Mouse (Mus musculus): ENCODE measurements at regions not wholly inside any gene's neighbourhood (a gene's known extent, or its start where the extent isn't known, plus 50 kb on each side); places are given as distances from the start of the nearest gene placed in this dataset.
A peak's percentile ranks its signal among the peaks of the same experiment; 100 is the strongest.

DNA sequence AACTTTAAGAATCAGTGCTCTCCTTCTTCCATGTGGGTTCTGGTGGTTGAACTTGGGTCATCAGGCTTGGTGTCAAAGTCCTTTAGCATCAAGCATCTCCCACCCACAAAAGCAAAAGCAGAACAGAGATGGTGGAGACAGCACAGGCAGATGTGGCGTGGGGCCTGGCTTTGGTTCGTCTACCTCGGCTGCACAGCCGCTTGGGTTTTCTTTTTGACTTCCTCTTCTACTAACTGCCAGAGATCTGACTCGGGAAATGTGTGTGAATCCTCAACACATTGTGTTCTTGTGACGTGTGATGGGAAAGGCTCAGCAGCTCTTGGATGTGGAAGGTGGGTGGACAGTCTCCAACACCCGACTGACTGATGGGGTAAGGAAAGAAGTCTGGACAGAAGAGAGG, 127.8 kb upstream of the Sesn3 start:
- H3K4me3 ChIP-seq (ENCODE audit: low read depth, low read length), result no peak overlapping the region
- H3K9ac ChIP-seq (ENCODE audit: low read length), result no peak overlapping the region
- DNase-seq (ENCODE audit: low spot score), result no peak
- H3K27ac ChIP-seq (ENCODE audit: low read depth, low read length), result no peak overlapping the region
- 89% methylated on average over 7 of the region's 7 CpGs for WGBS
- no peaks in the 10 kb centered on the region for H3K36me3 ChIP-seq (ENCODE audit: control insufficient read depth, insufficient read depth, low read length)
- ATAC-seq (ENCODE audit: insufficient read depth, low FRiP score, low TSS enrichment), result no peak
- H3K4me2 ChIP-seq (ENCODE audit: low read depth), result no peak overlapping the region
- H3K27me3 ChIP-seq (ENCODE audit: control insufficient read depth, insufficient read depth, low read length), result no peaks in the 10 kb centered on the region
- H3K4me1 ChIP-seq (ENCODE audit: control insufficient read depth, insufficient read depth, low read length), result no peaks in the 10 kb centered on the region
- no peaks in the 10 kb centered on the region for H3K9me3 ChIP-seq (ENCODE audit: control insufficient read depth, low read length)

DNA sequence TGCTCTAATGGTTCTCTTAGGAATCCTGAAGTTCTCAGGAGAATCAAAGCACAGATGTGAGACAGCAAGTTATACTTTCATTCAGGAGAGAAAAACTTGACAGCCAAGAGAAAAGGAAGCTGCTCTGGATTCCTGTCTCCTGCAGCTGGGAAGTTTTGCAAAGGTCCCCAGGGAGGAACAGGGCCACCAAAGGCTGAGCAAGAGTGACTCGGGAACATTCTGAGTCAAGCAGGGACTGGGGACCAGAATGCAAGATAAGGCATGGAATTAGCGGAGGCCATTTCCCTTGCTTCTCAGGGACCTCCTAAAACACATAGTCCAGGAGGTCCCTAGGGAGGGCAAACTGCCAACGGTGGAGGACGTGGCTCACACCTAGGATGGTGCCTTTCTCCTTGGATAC, 127.1 kb upstream of the Sesn3 start:
- Histone ChIP-seq H3K27me3 (ENCODE audit: control insufficient read depth, insufficient read depth, low read length) (no peaks in the 10 kb centered on the region), H3K4me3 (ENCODE audit: low read depth, low read length) (no peak overlapping the region), H3K27ac (ENCODE audit: low read depth, low read length) (no peak overlapping the region), H3K36me3 (ENCODE audit: control insufficient read depth, insufficient read depth, low read length) (no peaks in the 10 kb centered on the region), H3K9ac (ENCODE audit: low read length) (no peak overlapping the region), H3K9me3 (ENCODE audit: control insufficient read depth, low read length) (no peaks in the 10 kb centered on the region), H3K4me1 (ENCODE audit: control insufficient read depth, insufficient read depth, low read length) (no peaks in the 10 kb centered on the region), H3K4me2 (ENCODE audit: low read depth) (no peak overlapping the region)
- 79% methylated on average over 4 of the region's 4 CpGs for WGBS
- ATAC-seq (ENCODE audit: insufficient read depth, low FRiP score, low TSS enrichment) (no peak), DNase-seq (ENCODE audit: low spot score) (no peak)

DNA sequence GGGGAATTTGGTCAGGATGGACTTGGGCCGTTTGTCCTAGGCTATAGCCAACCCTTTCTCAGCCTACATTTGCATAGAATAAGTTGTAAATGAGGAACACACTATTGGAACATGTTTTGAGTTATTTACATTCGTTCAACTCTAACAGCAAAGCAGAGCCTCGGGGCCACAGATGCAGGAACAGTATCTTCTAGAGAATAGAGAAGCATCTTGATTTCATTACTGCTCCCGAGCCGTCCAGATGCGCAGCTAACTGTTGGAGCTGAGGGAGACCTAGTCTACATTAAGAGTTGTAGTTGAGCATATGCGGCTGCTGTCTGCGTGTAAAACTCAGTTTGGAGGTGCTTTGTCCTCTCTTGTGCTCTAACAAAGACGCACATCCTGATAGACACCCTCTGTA, 124.6 kb upstream of the Sesn3 start:
- H3K36me3 ChIP-seq (ENCODE audit: control insufficient read depth, insufficient read depth, low read length), result no peaks in the 10 kb centered on the region
- no peak overlapping the region for H3K4me2 ChIP-seq (ENCODE audit: low read depth)
- no peaks in the 10 kb centered on the region for H3K9me3 ChIP-seq (ENCODE audit: control insufficient read depth, low read length)
- no peak overlapping the region for H3K4me3 ChIP-seq (ENCODE audit: low read depth, low read length)
- DNase-seq (ENCODE audit: low spot score) (no peak), ATAC-seq (ENCODE audit: insufficient read depth, low FRiP score, low TSS enrichment) (no peak)
- H3K27me3 ChIP-seq (ENCODE audit: control insufficient read depth, insufficient read depth, low read length), result no peaks in the 10 kb centered on the region
- 90% methylated on average over 9 of the region's 9 CpGs for WGBS
- no peak overlapping the region for H3K27ac ChIP-seq (ENCODE audit: low read depth, low read length)
- H3K9ac ChIP-seq (ENCODE audit: low read length), result no peak overlapping the region
- H3K4me1 ChIP-seq (ENCODE audit: control insufficient read depth, insufficient read depth, low read length), result no peaks in the 10 kb centered on the region

DNA sequence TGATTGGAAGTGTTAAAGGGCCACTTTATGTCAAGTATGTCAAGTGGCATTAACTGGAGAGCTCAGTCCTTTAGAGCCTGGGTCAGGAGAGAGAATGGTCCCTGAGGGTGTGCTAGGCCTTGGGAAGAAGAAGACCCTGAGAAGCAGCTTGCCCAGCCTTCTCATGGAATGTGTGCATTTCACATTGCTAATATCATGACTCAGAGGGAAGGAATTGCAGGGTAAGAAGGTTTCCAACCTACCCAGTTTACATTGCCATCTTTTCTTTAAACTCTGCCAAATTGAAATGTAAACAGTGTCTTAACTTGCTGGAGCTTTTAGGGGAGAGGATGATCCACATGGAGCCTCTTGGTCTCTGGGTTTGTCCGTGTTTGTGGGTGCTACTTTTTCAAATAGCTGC, 117.9 kb upstream of the Sesn3 start:
- DNase-seq (ENCODE audit: low spot score) (no peak), ATAC-seq (ENCODE audit: insufficient read depth, low FRiP score, low TSS enrichment) (no peak)
- Histone ChIP-seq H3K36me3 (ENCODE audit: control insufficient read depth, insufficient read depth, low read length) (no peaks in the 10 kb centered on the region), H3K27me3 (ENCODE audit: control insufficient read depth, insufficient read depth, low read length) (no peaks in the 10 kb centered on the region), H3K9ac (ENCODE audit: low read length) (no peak overlapping the region), H3K27ac (ENCODE audit: low read depth, low read length) (no peak overlapping the region), H3K4me1 (ENCODE audit: control insufficient read depth, insufficient read depth, low read length) (no peaks in the 10 kb centered on the region), H3K4me2 (ENCODE audit: low read depth) (no peak overlapping the region), H3K4me3 (ENCODE audit: low read depth, low read length) (no peak overlapping the region), H3K9me3 (ENCODE audit: control insufficient read depth, low read length) (no peaks in the 10 kb centered on the region)
- 59% methylated on average over 1 of the region's 1 CpGs for WGBS

DNA sequence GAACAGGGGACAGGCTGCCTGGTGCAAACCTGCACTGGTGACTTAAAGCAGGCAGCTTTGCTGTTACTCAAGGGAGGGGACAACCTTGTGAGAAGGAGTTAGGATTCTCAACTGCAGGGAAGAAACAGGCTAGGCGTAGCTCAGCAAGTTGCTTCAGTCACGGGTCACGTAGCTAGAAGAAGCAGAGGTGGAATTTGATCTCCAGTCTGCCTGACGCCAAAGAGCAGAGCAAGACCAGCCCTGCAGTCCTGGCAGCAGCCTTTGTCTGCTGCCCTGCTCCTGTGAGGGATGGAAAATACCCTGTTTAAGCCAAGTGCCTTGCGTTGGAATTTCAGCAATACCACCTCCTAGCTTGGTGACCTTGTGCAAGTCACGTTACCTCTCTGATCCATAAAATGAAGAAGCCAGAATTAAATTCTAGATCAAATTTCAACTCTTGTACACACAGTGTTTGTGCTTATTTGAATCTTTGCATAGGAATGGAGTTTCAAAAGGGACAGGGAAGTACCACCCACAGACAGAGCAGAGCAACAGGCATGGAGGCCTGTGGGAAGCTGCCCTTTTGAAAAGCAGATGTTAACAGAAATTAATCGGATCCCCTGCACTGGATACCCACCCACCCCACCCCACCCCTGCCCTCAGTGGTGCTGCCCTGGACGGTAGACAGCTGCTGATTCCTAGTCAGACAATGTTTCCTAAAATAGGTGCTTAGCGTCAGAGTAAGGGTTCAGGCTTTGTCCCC, 116.6 kb upstream of the Sesn3 start:
- Histone ChIP-seq H3K27ac (ENCODE audit: low read depth, low read length) (no peak overlapping the region), H3K27me3 (ENCODE audit: control insufficient read depth, insufficient read depth, low read length) (no peaks in the 10 kb centered on the region), H3K4me2 (ENCODE audit: low read depth) (no peak overlapping the region), H3K9me3 (ENCODE audit: control insufficient read depth, low read length) (no peaks in the 10 kb centered on the region), H3K4me3 (ENCODE audit: low read depth, low read length) (no peak overlapping the region), H3K36me3 (ENCODE audit: control insufficient read depth, insufficient read depth, low read length) (no peaks in the 10 kb centered on the region), H3K9ac (ENCODE audit: low read length) (no peak overlapping the region), H3K4me1 (ENCODE audit: control insufficient read depth, insufficient read depth, low read length) (no peaks in the 10 kb centered on the region)
- ATAC-seq (ENCODE audit: insufficient read depth, low FRiP score, low TSS enrichment) (no peak), DNase-seq (ENCODE audit: low spot score) (no peak)
- 39% methylated on average over 9 of the region's 9 CpGs for WGBS

DNA sequence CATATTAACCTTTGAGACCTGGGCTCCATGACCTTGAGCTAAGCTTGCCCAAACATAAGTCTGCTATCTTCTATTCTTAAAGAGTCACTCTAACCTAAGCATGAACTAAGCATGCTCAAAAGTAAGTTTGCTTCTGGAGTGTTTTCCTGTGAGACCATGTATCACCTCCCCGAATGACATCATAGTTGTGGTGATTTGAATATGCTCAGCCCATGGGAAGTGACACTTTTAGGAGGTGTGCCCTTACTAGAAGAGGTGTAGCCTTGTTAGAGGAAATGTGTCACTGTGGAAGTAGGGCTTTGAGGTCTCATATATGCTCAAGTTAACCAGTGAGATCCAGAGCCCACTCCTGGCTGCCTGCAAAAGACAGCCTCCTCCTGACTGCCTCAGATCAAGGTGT, 114.7 kb upstream of the Sesn3 start:
- no peak for DNase-seq (ENCODE audit: low spot score)
- no peak overlapping the region for H3K4me3 ChIP-seq (ENCODE audit: low read depth, low read length)
- no peaks in the 10 kb centered on the region for H3K4me1 ChIP-seq (ENCODE audit: control insufficient read depth, insufficient read depth, low read length)
- no peak for ATAC-seq (ENCODE audit: insufficient read depth, low FRiP score, low TSS enrichment)
- H3K27ac ChIP-seq (ENCODE audit: low read depth, low read length), result no peak overlapping the region
- H3K9ac ChIP-seq (ENCODE audit: low read length), result no peak overlapping the region
- 97% methylated on average over 1 of the region's 1 CpGs for WGBS
- H3K9me3 ChIP-seq (ENCODE audit: control insufficient read depth, low read length), result no peaks in the 10 kb centered on the region
- H3K36me3 ChIP-seq (ENCODE audit: control insufficient read depth, insufficient read depth, low read length), result no peaks in the 10 kb centered on the region
- H3K27me3 ChIP-seq (ENCODE audit: control insufficient read depth, insufficient read depth, low read length), result no peaks in the 10 kb centered on the region
- H3K4me2 ChIP-seq (ENCODE audit: low read depth), result no peak overlapping the region

DNA sequence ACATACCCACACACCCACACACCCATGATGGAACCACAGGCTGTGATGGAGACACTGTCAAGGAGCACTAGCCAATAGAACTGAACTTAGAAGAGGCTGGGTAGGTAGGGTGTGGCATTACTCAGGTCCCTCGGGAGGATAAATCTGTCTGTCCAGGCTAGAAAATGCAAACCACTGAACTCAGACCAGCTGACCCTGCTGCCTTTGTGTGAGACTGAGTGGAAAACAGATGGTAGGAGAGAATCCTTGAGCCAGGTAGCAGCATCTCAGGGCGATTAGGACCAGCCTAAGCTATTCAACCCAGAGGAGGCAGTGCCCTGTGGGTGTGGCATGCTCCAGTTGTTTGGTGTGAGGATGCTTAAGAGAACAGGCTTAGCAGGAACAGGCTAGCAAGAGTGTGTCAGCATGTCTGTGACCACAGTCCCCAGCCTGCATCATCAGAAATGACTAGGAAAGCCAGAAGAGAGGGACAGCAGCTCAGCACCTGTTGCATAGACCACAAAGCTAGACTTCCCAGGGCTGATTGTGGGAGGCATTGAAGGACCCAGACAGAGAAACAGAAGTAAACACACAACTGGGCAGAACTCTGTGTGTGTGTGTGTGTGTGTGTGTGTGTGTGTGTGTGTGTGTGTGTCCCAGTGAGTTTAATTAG, 103.2 kb upstream of the Sesn3 start:
- 72% methylated on average over 2 of the region's 2 CpGs for WGBS

DNA sequence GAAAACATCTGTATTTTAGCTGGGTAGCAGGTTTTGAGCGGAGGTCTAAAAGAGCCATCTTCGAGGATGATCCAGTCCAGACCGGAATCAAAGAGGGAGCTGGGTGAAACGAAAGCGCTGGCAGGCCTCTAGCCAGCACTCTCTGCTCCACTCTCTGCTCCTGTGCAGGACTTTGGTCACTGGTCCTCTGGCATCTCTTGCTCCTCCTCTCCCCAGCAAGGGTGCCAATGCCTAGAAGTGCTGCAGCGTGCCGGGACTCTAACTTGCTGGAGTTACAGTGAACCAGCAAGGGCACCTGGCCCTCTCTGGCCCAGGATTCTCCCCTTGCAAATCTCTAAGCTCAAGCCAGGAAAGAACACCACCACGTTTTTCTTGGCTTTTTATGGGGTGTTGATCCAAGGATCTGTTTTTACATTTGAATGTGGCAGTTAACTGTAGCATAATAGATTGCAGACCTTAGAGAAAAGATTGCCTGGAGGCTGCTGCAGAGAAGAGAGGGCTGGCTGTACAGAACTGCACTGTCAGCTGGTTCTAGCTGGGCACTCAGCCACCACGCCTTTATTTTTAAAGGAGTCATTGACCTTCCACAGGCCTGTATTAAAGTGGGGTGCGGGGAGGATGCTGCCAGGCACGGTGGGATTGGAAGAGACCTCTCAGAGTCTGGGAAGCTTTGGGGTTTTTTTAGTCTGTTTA, 101.1 kb upstream of the Sesn3 start:
- H3K9ac ChIP-seq (ENCODE audit: low read length), result no peak overlapping the region
- no peaks in the 10 kb centered on the region for H3K9me3 ChIP-seq (ENCODE audit: control insufficient read depth, low read length)

More for the DNA sequence above, 103.2 kb upstream of the Sesn3 start:
- Histone ChIP-seq H3K4me1 (ENCODE audit: control insufficient read depth, insufficient read depth, low read length) (0 out of 2 replicates have a peak, but pooled peaks cover 2% of the 10 kb centered on the region), H3K9me3 (ENCODE audit: control insufficient read depth, low read length) (no peaks in the 10 kb centered on the region), H3K27ac (ENCODE audit: low read depth, low read length) (no peak overlapping the region), H3K36me3 (ENCODE audit: control insufficient read depth, insufficient read depth, low read length) (no peaks in the 10 kb centered on the region), H3K4me2 (ENCODE audit: low read depth) (no peak overlapping the region), H3K27me3 (ENCODE audit: control insufficient read depth, insufficient read depth, low read length) (no peaks in the 10 kb centered on the region), H3K9ac (ENCODE audit: low read length) (no peak overlapping the region), H3K4me3 (ENCODE audit: low read depth, low read length) (no peak overlapping the region)
- ATAC-seq (ENCODE audit: insufficient read depth, low FRiP score, low TSS enrichment) (no peak), DNase-seq (ENCODE audit: low spot score) (no peak)

More for the DNA sequence above, 101.1 kb upstream of the Sesn3 start:
- H3K36me3 ChIP-seq (ENCODE audit: control insufficient read depth, insufficient read depth, low read length), result no peaks in the 10 kb centered on the region
- WGBS, result 18% methylated on average over 11 of the region's 11 CpGs
- 0 out of 2 replicates have a peak, but pooled peaks cover 2% of the 10 kb centered on the region for H3K4me1 ChIP-seq (ENCODE audit: control insufficient read depth, insufficient read depth, low read length)
- peak; percentile 72; the same call in 1 of the 2 replicates for ATAC-seq (ENCODE audit: insufficient read depth, low FRiP score, low TSS enrichment)
- no peak overlapping the region for H3K4me2 ChIP-seq (ENCODE audit: low read depth)
- no peak overlapping the region for H3K4me3 ChIP-seq (ENCODE audit: low read depth, low read length)
- H3K27me3 ChIP-seq (ENCODE audit: control insufficient read depth, insufficient read depth, low read length), result no peaks in the 10 kb centered on the region
- DNase-seq (ENCODE audit: low spot score), result peak; percentile 15
- H3K27ac ChIP-seq (ENCODE audit: low read depth, low read length), result no peak overlapping the region
